Mouse (Mus musculus) thymus, adult 2 months (tissue): ENCODE data around the gene Vta1.

Experiments used
- CTCF ChIP-seq: fragments of 200-500 bp; IDR thresholded peaks from 2 replicates; pipeline ENCODE4 v1.5.1; 2012; ENCODE audit warnings: mild to moderate bottlenecking, control low read depth, low read length, moderate library complexity, borderline replicate concordance; ENCODE audit not compliant: control insufficient read depth, poor library complexity, insufficient read depth; ENCODE audit errors: extremely low read depth
- POLR2A ChIP-seq: fragments of 200-500 bp; IDR thresholded peaks from 2 replicates; pipeline ENCODE4 v1.6.1; 2012; ENCODE audit warnings: mild to moderate bottlenecking, low read length, control low read depth, moderate library complexity; ENCODE audit not compliant: control insufficient read depth, poor library complexity, insufficient read depth; ENCODE audit errors: extremely low read depth

GRCm38 (mm10) chr10:14685663-14686062 lies 19.7 kb downstream of the Vta1 start:
- TF ChIP-seq POLR2A (no peak), CTCF (no peak)
